Mouse (Mus musculus): ENCODE measurements around the gene Ly6g5b. TPM values are rescaled to one million over a fixed set of nuclear protein-coding genes. Genes with fewer than 3 reads are reported as not detected.

Ly6g5b gene
- total and polyA plus RNA-seq, 3 experiments: 0.10 to 0.82 TPM; not detected in 1

DNA sequence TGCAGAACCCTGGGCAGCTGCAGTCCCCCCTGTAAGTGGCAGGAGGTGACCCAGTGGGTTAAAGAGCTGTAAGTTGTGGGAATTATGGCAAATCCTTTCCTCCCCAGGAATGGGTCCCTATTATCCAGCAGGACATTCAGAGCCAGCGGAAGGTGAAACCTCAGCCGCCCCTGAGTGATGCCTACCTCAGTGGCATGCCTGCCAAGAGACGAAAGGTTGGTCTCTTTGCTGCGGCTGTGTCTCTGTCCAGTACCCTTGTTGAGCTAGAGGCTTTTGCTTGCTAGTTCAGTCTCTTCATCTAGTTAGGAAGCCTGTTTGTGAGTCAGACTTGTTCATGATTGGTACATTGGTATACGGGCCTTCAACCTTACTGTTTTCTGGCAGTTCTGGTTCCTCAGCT, 30.9 kb upstream of the Ly6g5b start:
- H3K9me3 ChIP-seq (replicated peaks): peaks cover 3% of the 10 kb centered on the region
- TF ChIP-seq POLR2AphosphoS5 (IDR thresholded peaks at IDR 0.05; ENCODE audit: insufficient replicate concordance, low read depth, low read length) (peak; percentile 89; the same call in 1 of the 2 replicates), GATA2 (IDR thresholded peaks at IDR 0.05; ENCODE audit: borderline replicate concordance, low read depth, low read length) (no peak)
- peaks cover 99% of the 10 kb centered on the region for H3K36me3 ChIP-seq (replicated peaks)
- ATAC-seq (ENCODE audit: extremely low read depth, insufficient number of reproducible peaks, low FRiP score, poor library complexity, severe bottlenecking) (no peak), DNase-seq (ENCODE audit: low spot score) (no peak)
- no peak overlapping the region for H3K4me3 ChIP-seq (ENCODE audit: low read depth, low read length)
- no peaks in the 10 kb centered on the region for H3K27me3 ChIP-seq (ENCODE audit: insufficient read depth, low read length)
- H3K4me1 ChIP-seq (ENCODE audit: insufficient read depth, low read depth, low read length): peaks cover 18% of the 10 kb centered on the region; the same call in 1 of the 2 replicates

DNA sequence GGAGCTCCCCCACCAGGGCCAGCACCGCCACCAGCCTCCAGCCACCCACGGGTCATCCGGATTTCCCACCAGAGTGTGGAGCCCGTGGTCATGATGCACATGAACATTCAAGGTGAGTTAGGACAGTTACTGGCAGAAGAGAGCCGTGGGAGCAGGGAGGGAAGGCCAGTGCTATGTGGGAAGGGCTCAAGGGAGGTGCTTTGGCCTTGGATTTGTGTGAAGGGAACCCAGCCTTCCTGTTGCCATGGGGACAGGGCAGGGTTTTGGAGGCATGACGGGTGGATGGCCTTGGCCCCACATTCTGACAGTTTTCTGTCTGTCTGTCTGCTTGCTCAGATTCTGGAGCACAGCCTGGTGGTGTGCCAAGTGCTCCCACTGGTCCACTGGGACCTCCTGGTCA, 26.7 kb upstream of the Ly6g5b start:
- DNase-seq (ENCODE audit: low spot score): no peak
- no peaks in the 10 kb centered on the region for H3K27me3 ChIP-seq (ENCODE audit: insufficient read depth, low read length)
- ATAC-seq (ENCODE audit: extremely low read depth, insufficient number of reproducible peaks, low FRiP score, poor library complexity, severe bottlenecking): no peak
- H3K4me3 ChIP-seq (ENCODE audit: low read depth, low read length): no peak overlapping the region
- TF ChIP-seq CTCF (IDR thresholded peaks at IDR 0.05; ENCODE audit: low read depth, low read length): no peak
- no peak for TF ChIP-seq GATA2 (IDR thresholded peaks at IDR 0.05; ENCODE audit: borderline replicate concordance, low read depth, low read length)
- no peak for TF ChIP-seq GATA1 (IDR thresholded peaks at IDR 0.05; ENCODE audit: borderline replicate concordance, low read length)
- no peak for TF ChIP-seq POLR2AphosphoS5 (IDR thresholded peaks at IDR 0.05; ENCODE audit: insufficient replicate concordance, low read depth, low read length)
- no peak for TF ChIP-seq TAL1 (conservative IDR thresholded peaks at IDR 0.05; ENCODE audit: low read depth, low read length)
- peaks cover 43% of the 10 kb centered on the region for H3K4me1 ChIP-seq (ENCODE audit: insufficient read depth, low read depth, low read length)
- peaks cover 100% of the 10 kb centered on the region for H3K36me3 ChIP-seq (replicated peaks)
- peaks cover 3% of the 10 kb centered on the region for H3K9me3 ChIP-seq (replicated peaks)

DNA sequence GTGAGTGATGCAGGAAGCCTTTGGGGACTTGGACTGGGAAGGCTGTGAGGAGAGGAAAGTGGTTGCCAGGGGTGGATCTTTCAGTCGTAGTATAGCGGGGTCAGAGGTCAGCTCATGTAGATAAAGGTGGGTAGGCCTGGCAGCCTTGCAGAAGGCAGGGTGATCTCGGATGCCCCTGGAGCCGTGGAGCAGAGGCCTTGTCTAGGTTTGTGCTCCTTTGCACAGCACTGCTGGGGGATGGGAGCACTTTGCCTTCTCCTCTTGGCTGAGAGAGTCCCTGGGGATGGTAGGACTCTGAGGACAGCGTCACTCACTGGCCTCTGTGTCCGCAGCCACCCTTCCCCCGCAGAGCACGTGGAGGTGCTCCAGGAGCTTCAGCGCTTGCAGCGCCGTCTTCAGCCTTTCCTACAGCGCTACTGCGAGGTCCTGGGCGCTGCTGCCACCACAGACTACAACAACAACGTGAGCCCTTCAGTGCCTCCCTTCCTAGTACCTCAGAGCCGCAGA, 25.3 kb upstream of the Ly6g5b start:
- TF ChIP-seq POLR2AphosphoS5 (IDR thresholded peaks at IDR 0.05; ENCODE audit: insufficient replicate concordance, low read depth, low read length): no peak
- no peak for TF ChIP-seq GATA2 (IDR thresholded peaks at IDR 0.05; ENCODE audit: borderline replicate concordance, low read depth, low read length)
- TF ChIP-seq CTCF (IDR thresholded peaks at IDR 0.05; ENCODE audit: low read depth, low read length): no peak
- no peak for TF ChIP-seq GATA1 (IDR thresholded peaks at IDR 0.05; ENCODE audit: borderline replicate concordance, low read length)
- H3K27me3 ChIP-seq (ENCODE audit: insufficient read depth, low read length): no peaks in the 10 kb centered on the region
- DNase-seq (ENCODE audit: low spot score) (no peak), ATAC-seq (ENCODE audit: extremely low read depth, insufficient number of reproducible peaks, low FRiP score, poor library complexity, severe bottlenecking) (no peak)
- H3K4me1 ChIP-seq (ENCODE audit: insufficient read depth, low read depth, low read length): peaks cover 48% of the 10 kb centered on the region
- no peak overlapping the region for H3K4me3 ChIP-seq (ENCODE audit: low read depth, low read length)
- H3K36me3 ChIP-seq (replicated peaks): peaks cover 89% of the 10 kb centered on the region
- H3K9me3 ChIP-seq (replicated peaks): peaks cover 3% of the 10 kb centered on the region

DNA sequence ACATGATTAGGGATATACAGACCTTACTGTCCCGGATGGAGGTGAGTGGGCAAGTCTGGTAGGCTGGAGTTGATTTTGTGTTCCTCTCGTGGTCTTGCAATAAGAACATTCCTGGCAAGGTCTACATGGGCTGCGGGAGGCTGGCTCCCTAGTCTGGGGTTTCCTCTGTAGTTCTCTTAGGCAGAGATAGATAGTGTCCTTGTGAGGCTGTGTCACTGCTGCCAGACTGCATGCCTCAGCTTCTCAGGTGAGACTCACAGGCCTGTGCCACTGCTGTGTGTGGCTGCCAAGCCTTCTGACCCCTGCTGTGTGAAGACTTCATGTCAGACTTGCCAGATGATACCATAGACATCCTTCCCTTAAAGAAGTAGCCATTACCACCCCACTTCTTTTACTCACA, 24.0 kb upstream of the Ly6g5b start:
- no peak overlapping the region for H3K4me3 ChIP-seq (ENCODE audit: low read depth, low read length)
- peaks cover 47% of the 10 kb centered on the region for H3K4me1 ChIP-seq (ENCODE audit: insufficient read depth, low read depth, low read length)
- H3K27me3 ChIP-seq (ENCODE audit: insufficient read depth, low read length): no peaks in the 10 kb centered on the region
- no peak for DNase-seq (ENCODE audit: low spot score)
- peaks cover 76% of the 10 kb centered on the region for H3K36me3 ChIP-seq (replicated peaks)
- no peak for ATAC-seq (ENCODE audit: extremely low read depth, insufficient number of reproducible peaks, low FRiP score, poor library complexity, severe bottlenecking)
- TF ChIP-seq POLR2AphosphoS5 (IDR thresholded peaks at IDR 0.05; ENCODE audit: insufficient replicate concordance, low read depth, low read length) (no peak), GATA2 (IDR thresholded peaks at IDR 0.05; ENCODE audit: borderline replicate concordance, low read depth, low read length) (no peak), GATA1 (IDR thresholded peaks at IDR 0.05; ENCODE audit: borderline replicate concordance, low read length) (no peak), CTCF (IDR thresholded peaks at IDR 0.05; ENCODE audit: low read depth, low read length) (no peak), TAL1 (conservative IDR thresholded peaks at IDR 0.05; ENCODE audit: low read depth, low read length) (no peak)
- H3K9me3 ChIP-seq (replicated peaks): peaks cover 3% of the 10 kb centered on the region

DNA sequence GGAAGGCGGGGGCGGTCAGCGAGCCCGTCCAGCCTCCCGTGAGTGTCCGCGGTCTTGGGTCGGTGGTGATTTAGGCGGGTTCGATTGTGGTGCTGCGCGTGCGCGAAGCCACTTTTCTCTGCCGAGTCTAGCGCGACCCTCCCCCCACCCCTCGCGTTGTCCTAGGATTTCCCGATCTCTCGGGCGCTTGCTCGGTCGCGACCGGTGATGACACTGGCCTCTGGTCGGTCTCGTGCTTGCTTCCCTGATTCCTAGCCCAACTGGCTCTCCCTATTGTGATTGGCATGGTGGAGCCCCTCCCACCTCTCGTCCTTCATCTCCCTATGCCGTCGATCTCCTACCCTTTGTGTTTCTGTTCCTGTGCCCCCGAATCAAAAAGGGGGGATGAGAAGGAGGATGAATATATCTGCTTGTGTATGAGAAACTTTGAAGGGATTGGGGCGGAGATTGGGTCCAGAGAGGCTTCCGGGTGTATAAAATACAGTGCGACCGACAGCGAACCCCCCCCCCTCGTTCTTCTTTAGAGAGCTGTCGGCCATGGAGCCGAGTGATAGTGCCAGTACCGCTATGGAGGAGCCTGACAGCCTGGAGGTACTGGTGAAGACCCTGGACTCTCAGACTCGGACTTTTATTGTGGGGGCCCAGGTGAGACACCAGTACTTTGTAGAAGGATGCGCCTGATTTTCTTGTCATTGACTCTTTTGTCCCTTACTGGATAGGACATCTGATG, 20.5 kb upstream of the Ly6g5b start:
- ATAC-seq (ENCODE audit: extremely low read depth, insufficient number of reproducible peaks, low FRiP score, poor library complexity, severe bottlenecking): peak; percentile 51; the same call in 1 of the 2 replicates
- peaks cover 57% of the 10 kb centered on the region for H3K36me3 ChIP-seq (replicated peaks)
- no peaks in the 10 kb centered on the region for H3K9me3 ChIP-seq (replicated peaks)
- TF ChIP-seq POLR2AphosphoS5 (IDR thresholded peaks at IDR 0.05; ENCODE audit: insufficient replicate concordance, low read depth, low read length) (no peak), CTCF (IDR thresholded peaks at IDR 0.05; ENCODE audit: low read depth, low read length) (no peak), GATA2 (IDR thresholded peaks at IDR 0.05; ENCODE audit: borderline replicate concordance, low read depth, low read length) (no peak), TAL1 (conservative IDR thresholded peaks at IDR 0.05; ENCODE audit: low read depth, low read length) (no peak), GATA1 (IDR thresholded peaks at IDR 0.05; ENCODE audit: borderline replicate concordance, low read length) (no peak)
- H3K4me3 ChIP-seq (ENCODE audit: low read depth, low read length): peak overlapping the region; percentile 99
- H3K27me3 ChIP-seq (ENCODE audit: insufficient read depth, low read length): no peaks in the 10 kb centered on the region
- peak; percentile 66 for DNase-seq (ENCODE audit: low spot score)
- peaks cover 49% of the 10 kb centered on the region for H3K4me1 ChIP-seq (ENCODE audit: insufficient read depth, low read depth, low read length)

DNA sequence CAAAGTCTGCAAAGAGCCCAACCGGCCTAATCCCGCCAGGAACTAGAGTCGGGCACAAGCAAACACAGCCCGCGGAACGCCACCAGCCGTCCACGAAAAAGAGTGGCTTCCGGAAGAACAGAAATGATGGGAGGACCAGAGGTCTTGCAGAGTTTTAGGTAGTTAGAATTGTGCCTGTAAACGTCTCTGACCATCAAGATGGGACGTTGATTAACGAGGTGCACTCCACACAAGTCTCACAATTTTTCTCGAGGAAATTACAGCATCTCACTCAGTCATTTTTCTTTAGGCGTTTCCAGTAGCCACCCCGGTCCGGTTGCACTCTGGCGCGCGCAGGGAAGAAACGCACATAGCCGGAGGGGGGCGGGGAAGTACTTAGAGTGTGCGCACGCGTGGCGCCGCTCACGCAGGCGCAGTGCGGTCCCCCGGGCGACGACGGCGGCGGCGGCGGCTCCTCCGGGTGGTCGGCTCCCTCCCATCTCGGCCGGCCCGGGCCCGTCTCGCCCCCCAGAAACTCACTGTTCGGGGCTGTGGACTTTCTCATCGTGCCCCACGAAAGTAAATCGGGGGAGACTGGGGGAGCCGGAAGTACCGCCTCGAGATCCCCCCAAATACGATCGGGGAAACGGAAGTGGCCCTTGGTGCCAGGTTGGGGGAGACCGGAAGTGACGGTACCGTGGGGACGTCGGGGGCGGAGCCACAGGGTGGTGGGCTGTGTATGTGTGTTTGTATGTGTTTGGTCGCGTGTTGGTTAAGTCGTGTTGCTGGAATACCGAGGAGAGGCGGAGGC, 19.8 kb upstream of the Ly6g5b start, which contains the start of gene Bag6:
TSS of gene Bag6 (plus strand) at position 378 of the 790 bp plus-strand sequence.
- Histone ChIP-seq H3K9me3 (replicated peaks) (no peaks in the 10 kb centered on the region), H3K27me3 (ENCODE audit: insufficient read depth, low read length) (no peaks in the 10 kb centered on the region), H3K36me3 (replicated peaks) (peaks cover 57% of the 10 kb centered on the region), H3K4me1 (ENCODE audit: insufficient read depth, low read depth, low read length) (peaks cover 43% of the 10 kb centered on the region), H3K4me3 (ENCODE audit: low read depth, low read length) (peak within 1 kb of the TSS; percentile 99)
- peak; percentile 74 for ATAC-seq (ENCODE audit: extremely low read depth, insufficient number of reproducible peaks, low FRiP score, poor library complexity, severe bottlenecking)
- TF ChIP-seq CTCF (IDR thresholded peaks at IDR 0.05; ENCODE audit: low read depth, low read length): no peak
- no peak for TF ChIP-seq GATA1 (IDR thresholded peaks at IDR 0.05; ENCODE audit: borderline replicate concordance, low read length)
- no peak for TF ChIP-seq TAL1 (conservative IDR thresholded peaks at IDR 0.05; ENCODE audit: low read depth, low read length)
- no peak for TF ChIP-seq POLR2AphosphoS5 (IDR thresholded peaks at IDR 0.05; ENCODE audit: insufficient replicate concordance, low read depth, low read length)
- no peak for TF ChIP-seq GATA2 (IDR thresholded peaks at IDR 0.05; ENCODE audit: borderline replicate concordance, low read depth, low read length)
- peak; percentile 89 for DNase-seq (ENCODE audit: low spot score)

Data from G1E (cell line).